Mouse (Mus musculus): ENCODE results near the gene Scn3a. TPM values are rescaled to one million over a fixed set of nuclear protein-coding genes. Genes with fewer than 3 reads are reported as not detected.

The Scn3a gene
- total and polyA plus RNA-seq, 2 experiments from 2014 or later, result 36.0 to 86.2 TPM

DNA sequence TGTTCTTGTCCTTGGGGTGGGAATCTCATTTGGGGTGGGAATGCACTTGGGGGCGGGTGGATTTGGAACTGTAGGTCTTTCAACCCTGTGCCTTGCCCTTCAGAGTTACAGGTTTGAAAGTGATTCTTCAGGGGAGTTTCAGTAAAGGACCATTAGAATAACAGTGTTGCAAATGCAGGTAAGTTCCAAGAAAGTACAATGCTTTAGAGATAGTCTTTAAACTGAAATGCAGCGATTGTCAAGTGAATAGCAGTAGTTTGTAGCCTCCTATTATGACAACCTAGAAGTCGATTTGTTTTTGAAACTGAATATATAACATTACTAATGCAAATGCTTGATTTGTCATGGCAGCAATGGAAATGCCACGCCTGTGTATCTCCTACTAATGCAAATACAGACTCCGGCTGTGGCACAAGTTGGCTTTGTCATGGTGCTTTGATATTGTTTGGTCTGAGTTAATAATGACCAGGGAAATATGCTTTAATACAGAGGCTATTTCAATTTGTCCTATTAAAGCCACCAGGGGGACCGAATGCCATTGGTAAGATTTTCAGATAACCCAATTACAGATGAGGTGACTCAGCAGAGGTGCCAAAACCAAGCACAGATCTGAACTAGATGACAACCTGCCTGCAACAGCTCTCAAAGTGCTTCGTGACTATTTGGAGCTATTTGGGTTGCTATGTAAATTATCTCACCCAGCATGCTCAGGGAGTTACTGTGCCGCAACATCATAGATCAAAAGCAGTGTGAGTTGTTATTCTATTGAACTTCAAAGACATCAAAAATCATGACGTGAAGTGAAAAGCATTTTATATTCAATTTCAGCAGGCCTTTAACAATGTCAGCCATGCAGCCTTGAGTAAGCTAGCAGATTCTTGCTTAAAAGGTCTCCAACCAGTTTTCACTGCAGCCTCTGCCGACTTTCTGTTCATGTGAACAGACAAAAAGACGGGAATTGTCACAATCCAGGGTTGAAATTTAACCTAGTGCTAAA lies 145.9 kb downstream of the Scn3a start:
- WGBS, result 64% methylated on average over 11 of the region's 11 CpGs
- no peak overlapping the region for H3K4me2 ChIP-seq (ENCODE audit: low read depth)
- no peak for ATAC-seq
- TF ChIP-seq CTCF (IDR thresholded peaks at IDR 0.05; ENCODE audit: low read depth), result no peak
- H3K9me3 ChIP-seq (ENCODE audit: low read length), result no peaks in the 10 kb centered on the region
- no peak overlapping the region for H3K9ac ChIP-seq
- H3K4me1 ChIP-seq (ENCODE audit: insufficient read depth), result no peaks in the 10 kb centered on the region
- no peak for DNase-seq
- H3K27me3 ChIP-seq (ENCODE audit: insufficient read depth, low read length), result no peaks in the 10 kb centered on the region
- no peaks in the 10 kb centered on the region for H3K36me3 ChIP-seq (ENCODE audit: insufficient read depth)
- no peak overlapping the region for H3K27ac ChIP-seq (ENCODE audit: low read depth, low read length)
- no peak overlapping the region for H3K4me3 ChIP-seq (ENCODE audit: low read depth, low read length)

DNA sequence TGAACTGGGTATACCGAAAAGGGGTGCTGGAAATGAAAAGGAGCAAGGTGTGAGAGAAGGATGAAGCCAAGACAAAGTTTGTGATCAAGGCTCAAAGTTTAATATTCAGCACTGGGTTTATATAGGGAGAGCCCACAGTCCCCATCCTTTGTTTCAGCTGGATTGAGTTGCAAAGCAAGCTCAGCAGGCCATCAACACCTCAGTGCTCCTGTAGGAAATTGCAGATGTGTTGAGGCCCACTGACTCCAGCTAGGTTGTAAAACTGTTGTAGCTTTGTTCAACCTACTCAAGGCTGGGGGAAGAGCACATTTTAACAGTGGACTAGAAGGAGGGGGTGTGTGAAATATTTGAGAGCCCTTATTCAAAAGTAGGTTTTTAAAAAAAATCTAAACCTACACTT lies 148.8 kb downstream of the Scn3a start:
- H3K4me2 ChIP-seq (ENCODE audit: low read depth), result no peak overlapping the region
- DNase-seq, result no peak
- no peaks in the 10 kb centered on the region for H3K4me1 ChIP-seq (ENCODE audit: insufficient read depth)
- no peak overlapping the region for H3K27ac ChIP-seq (ENCODE audit: low read depth, low read length)
- H3K9ac ChIP-seq, result no peak overlapping the region
- no peaks in the 10 kb centered on the region for H3K9me3 ChIP-seq (ENCODE audit: low read length)
- WGBS, result 63% methylated on average over 1 of the region's 1 CpGs
- H3K4me3 ChIP-seq (ENCODE audit: low read depth, low read length), result no peak overlapping the region
- no peaks in the 10 kb centered on the region for H3K36me3 ChIP-seq (ENCODE audit: insufficient read depth)
- no peak for TF ChIP-seq CTCF (IDR thresholded peaks at IDR 0.05; ENCODE audit: low read depth)
- no peaks in the 10 kb centered on the region for H3K27me3 ChIP-seq (ENCODE audit: insufficient read depth, low read length)
- ATAC-seq, result no peak

- no peaks in the 10 kb centered on the region for H3K4me1 ChIP-seq (ENCODE audit: insufficient read depth)
- WGBS, result 100% methylated on average over 1 of the region's 1 CpGs
- DNase-seq, result no peak
- no peaks in the 10 kb centered on the region for H3K9me3 ChIP-seq (ENCODE audit: low read length)
- no peaks in the 10 kb centered on the region for H3K27me3 ChIP-seq (ENCODE audit: insufficient read depth, low read length)
- no peak overlapping the region for H3K9ac ChIP-seq
- H3K27ac ChIP-seq (ENCODE audit: low read depth, low read length), result no peak overlapping the region
- no peaks in the 10 kb centered on the region for H3K36me3 ChIP-seq (ENCODE audit: insufficient read depth)
- H3K4me2 ChIP-seq (ENCODE audit: low read depth), result no peak overlapping the region
- no peak for ATAC-seq
- no peak for TF ChIP-seq CTCF (IDR thresholded peaks at IDR 0.05; ENCODE audit: low read depth)
- no peak overlapping the region for H3K4me3 ChIP-seq (ENCODE audit: low read depth, low read length)
Measured at GRCm38 (mm10) chr2:65416535-65416934, 150.9 kb downstream of the Scn3a start.

DNA sequence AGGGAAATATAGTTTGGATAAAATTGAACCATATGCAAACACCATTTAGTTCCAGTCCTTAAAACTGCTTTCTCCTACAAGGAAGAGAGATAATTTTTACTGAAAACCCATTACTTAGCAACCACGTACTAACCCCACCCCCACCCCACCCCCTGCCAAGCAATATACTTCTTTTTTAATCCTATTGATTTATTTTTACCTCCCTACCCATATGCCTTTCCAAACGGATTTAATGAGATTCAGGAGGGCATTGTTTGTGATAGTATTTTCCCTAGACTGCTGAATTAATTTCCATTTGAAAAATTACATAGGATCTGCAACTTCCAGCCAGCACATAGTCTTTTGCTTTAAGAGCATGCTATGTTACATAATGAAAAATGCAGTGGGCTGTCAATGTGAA lies 152.1 kb downstream of the Scn3a start:
- no peaks in the 10 kb centered on the region for H3K9me3 ChIP-seq (ENCODE audit: low read length)
- H3K27ac ChIP-seq (ENCODE audit: low read depth, low read length), result peak overlapping the region; percentile 86
- no peaks in the 10 kb centered on the region for H3K27me3 ChIP-seq (ENCODE audit: insufficient read depth, low read length)
- H3K4me3 ChIP-seq (ENCODE audit: low read depth, low read length), result peak overlapping the region; percentile 28; the same call in 1 of the 2 replicates
- H3K9ac ChIP-seq, result no peak overlapping the region
- H3K36me3 ChIP-seq (ENCODE audit: insufficient read depth), result no peaks in the 10 kb centered on the region
- WGBS, result 1% methylated on average over 2 of the region's 2 CpGs
- ATAC-seq, result peak; percentile 12; the same call in 1 of the 2 replicates
- no peak for TF ChIP-seq CTCF (IDR thresholded peaks at IDR 0.05; ENCODE audit: low read depth)
- peak overlapping the region; percentile 53 for H3K4me2 ChIP-seq (ENCODE audit: low read depth)
- no peak for DNase-seq
- no peaks in the 10 kb centered on the region for H3K4me1 ChIP-seq (ENCODE audit: insufficient read depth)

DNA sequence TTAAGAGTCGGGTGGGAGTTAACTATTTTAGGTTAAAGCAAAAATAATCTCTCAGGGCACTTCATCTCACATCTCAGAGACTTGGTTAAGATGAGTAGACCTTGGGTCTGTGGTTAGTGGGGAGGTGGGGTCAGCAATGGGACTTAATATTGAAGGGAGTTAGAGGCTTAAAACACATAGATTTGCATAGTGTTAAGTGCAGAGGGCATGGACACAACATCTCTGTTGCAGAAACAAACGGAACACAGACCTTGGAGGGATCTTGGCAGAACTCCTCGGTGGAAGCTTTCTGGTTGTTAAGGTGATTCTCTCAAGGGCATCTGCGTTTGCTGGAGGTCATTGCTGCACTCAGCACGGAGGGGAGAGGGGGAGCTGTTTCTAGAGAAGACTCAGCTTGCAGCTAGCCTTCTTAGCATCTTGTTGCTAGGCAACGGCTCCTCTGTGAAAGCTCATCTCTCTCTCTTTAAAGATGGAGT lies 152.6 kb downstream of the Scn3a start:
- TF ChIP-seq CTCF (IDR thresholded peaks at IDR 0.05; ENCODE audit: low read depth), result peak; percentile 39
- H3K4me2 ChIP-seq (ENCODE audit: low read depth), result peak overlapping the region; percentile 53
- H3K27ac ChIP-seq (ENCODE audit: low read depth, low read length), result peak overlapping the region; percentile 86
- no peaks in the 10 kb centered on the region for H3K4me1 ChIP-seq (ENCODE audit: insufficient read depth)
- H3K9me3 ChIP-seq (ENCODE audit: low read length), result no peaks in the 10 kb centered on the region
- no peaks in the 10 kb centered on the region for H3K36me3 ChIP-seq (ENCODE audit: insufficient read depth)
- DNase-seq (peak; percentile 91), ATAC-seq (peak; percentile 91)
- no peaks in the 10 kb centered on the region for H3K27me3 ChIP-seq (ENCODE audit: insufficient read depth, low read length)
- peak overlapping the region; percentile 28 for H3K4me3 ChIP-seq (ENCODE audit: low read depth, low read length)
- H3K9ac ChIP-seq, result peak overlapping the region; percentile 3; the same call in 1 of the 2 replicates
- 2% methylated on average over 6 of the region's 6 CpGs for WGBS

DNA sequence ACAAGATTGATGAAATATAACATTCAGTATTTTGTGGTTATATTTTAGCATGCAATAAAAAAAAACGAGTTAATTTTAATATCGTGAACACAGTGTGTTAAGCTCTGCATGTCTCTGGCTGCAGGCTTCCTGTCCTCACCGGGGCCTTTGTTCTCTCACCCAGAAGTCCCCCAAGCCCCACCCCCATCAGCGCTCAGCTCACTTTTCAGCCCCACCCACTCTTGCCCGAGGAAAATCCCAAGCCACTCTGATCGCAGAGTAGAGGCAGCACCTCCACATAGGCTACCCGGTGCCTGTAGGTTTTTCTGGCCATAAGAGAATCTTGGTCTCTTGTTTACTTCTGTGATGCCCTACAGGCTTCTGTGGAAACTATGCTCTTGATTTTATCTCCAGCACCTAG lies 153.2 kb downstream of the Scn3a start:
- Histone ChIP-seq H3K4me2 (ENCODE audit: low read depth) (peak overlapping the region; percentile 53), H3K27me3 (ENCODE audit: insufficient read depth, low read length) (no peaks in the 10 kb centered on the region), H3K9me3 (ENCODE audit: low read length) (no peaks in the 10 kb centered on the region), H3K4me3 (ENCODE audit: low read depth, low read length) (peak overlapping the region; percentile 28), H3K4me1 (ENCODE audit: insufficient read depth) (no peaks in the 10 kb centered on the region), H3K9ac (peak overlapping the region; percentile 48; the same call in 1 of the 2 replicates), H3K36me3 (ENCODE audit: insufficient read depth) (no peaks in the 10 kb centered on the region), H3K27ac (ENCODE audit: low read depth, low read length) (peak overlapping the region; percentile 86)
- ATAC-seq, result peak; percentile 76
- 2% methylated on average over 7 of the region's 7 CpGs for WGBS
- DNase-seq, result peak; percentile 76
- no peak for TF ChIP-seq CTCF (IDR thresholded peaks at IDR 0.05; ENCODE audit: low read depth)

- Histone ChIP-seq H3K9ac (peak overlapping the region; percentile 48; the same call in 1 of the 2 replicates), H3K27me3 (ENCODE audit: insufficient read depth, low read length) (no peaks in the 10 kb centered on the region), H3K4me1 (ENCODE audit: insufficient read depth) (no peaks in the 10 kb centered on the region), H3K27ac (ENCODE audit: low read depth, low read length) (peak overlapping the region; percentile 86), H3K4me3 (ENCODE audit: low read depth, low read length) (peak overlapping the region; percentile 28), H3K36me3 (ENCODE audit: insufficient read depth) (no peaks in the 10 kb centered on the region), H3K4me2 (ENCODE audit: low read depth) (peak overlapping the region; percentile 53), H3K9me3 (ENCODE audit: low read length) (no peaks in the 10 kb centered on the region)
- peak; percentile 75 for TF ChIP-seq CTCF (IDR thresholded peaks at IDR 0.05; ENCODE audit: low read depth)
- DNase-seq (peak; percentile 85), ATAC-seq (peak; percentile 65)
- WGBS, result 0% methylated on average over 3 of the region's 3 CpGs
Measured at GRCm38 (mm10) chr2:65413746-65414145, 153.7 kb downstream of the Scn3a start.

Other genes starting within 250 kb of the Scn3a start
- 3.2 and 4.1 TPM in 2 replicates for gene Slc38a11, start 203.6 kb downstream of the Scn3a start, total RNA-seq (2014; rRNA removed)
- 0.49 and 0.92 TPM in 2 replicates for gene Slc38a11, start 203.6 kb downstream of the Scn3a start, polyA plus RNA-seq (2015; fragmentation: Nextera tagmentation; extraction: Ambion mirVana)
- gene Scn2a, start 53.1 kb upstream of the Scn3a start, total RNA-seq (2014; rRNA removed), result 91.5 and 101 TPM in 2 replicates
- 32.7 and 50.1 TPM in 2 replicates for gene Scn2a, start 53.1 kb upstream of the Scn3a start, polyA plus RNA-seq (2015; fragmentation: Nextera tagmentation; extraction: Ambion mirVana)

Data from forebrain, postnatal 0 days (tissue).